Mouse (Mus musculus) G1E (cell line): Measurements from ENCODE around the gene Gm3285. TPM values are rescaled to one million over a fixed set of nuclear protein-coding genes. Genes with fewer than 3 reads are reported as not detected.
A peak's percentile ranks its signal among the peaks of the same experiment; 100 is the strongest.

ENCODE experiments used
- ATAC-seq: 2 replicates; pipeline ENCODE4 v1.8.0; 2016; ENCODE audit warnings: mild to moderate bottlenecking; ENCODE audit not compliant: insufficient number of reproducible peaks, poor library complexity, low FRiP score, severe bottlenecking; ENCODE audit errors: extremely low read depth
- DNase-seq: peaks from one replicate; pipeline ENCODE4 v3.0.0; 2012; ENCODE audit warnings: low spot score
- H3K27me3 ChIP-seq: 2 replicates; pipeline ENCODE4 v1.6.1; 2012; ENCODE audit warnings: mild to moderate bottlenecking, low read length, inconsistent platforms; ENCODE audit not compliant: insufficient read depth
- H3K36me3 ChIP-seq: replicated peaks from 2 replicates; pipeline ENCODE3; 2012; ENCODE audit warnings: mild to moderate bottlenecking, inconsistent platforms
- H3K4me1 ChIP-seq: 2 replicates; pipeline ENCODE4 v1.6.1; 2012; ENCODE audit warnings: low read depth, low read length, inconsistent platforms, mixed read lengths; ENCODE audit not compliant: insufficient read depth
- H3K4me3 ChIP-seq: 2 replicates; pipeline ENCODE4 v1.5.1; 2012; ENCODE audit warnings: low read depth, mild to moderate bottlenecking, inconsistent platforms, low read length, moderate library complexity, mixed read lengths
- H3K9me3 ChIP-seq: replicated peaks from 2 replicates; pipeline ENCODE4 v1.6.1; 2012; ENCODE audit warnings: inconsistent platforms
- CTCF ChIP-seq: IDR thresholded peaks from 2 replicates; pipeline ENCODE4 v1.5.1; 2012; ENCODE audit warnings: low read depth, low read length, inconsistent platforms, mixed read lengths
- GATA1 ChIP-seq: IDR thresholded peaks from 2 replicates; pipeline ENCODE4 v1.6.1; 2012; ENCODE audit warnings: borderline replicate concordance, low read length, inconsistent platforms, mixed read lengths
- GATA2 ChIP-seq: IDR thresholded peaks from 2 replicates; pipeline ENCODE4 v1.6.1; 2012; ENCODE audit warnings: low read depth, low read length, inconsistent platforms, borderline replicate concordance
- POLR2AphosphoS5 ChIP-seq: IDR thresholded peaks from 2 replicates; pipeline ENCODE4 v1.6.1; 2012; ENCODE audit warnings: low read depth, low read length, inconsistent platforms; ENCODE audit not compliant: insufficient replicate concordance
- TAL1 ChIP-seq: conservative IDR thresholded peaks from 2 replicates; pipeline ENCODE4 v1.6.1; 2012; ENCODE audit warnings: low read depth, low read length, inconsistent platforms, mixed read lengths
- polyA plus RNA-seq: library from polyadenylated mRNA; stranded (reverse); fragments of >175 nt; gene quantifications from 2 replicates; pipeline ENCODE4 v1.2.3, GENCODE M21; 2012
- total RNA-seq, 2 experiments: library from RNA; stranded (forward) in 1 of 2; stranded (reverse) in 1 of 2; fragments of 200-1000 nt in 1 of 2; fragments of >200 nt in 1 of 2; fragmentation: Nextera tagmentation in 1 of 2; gene quantifications; 2 replicates each; pipeline ENCODE4 v1.2.3; 2014 to 2017

Gm3285 gene
- not detected in 2 replicates for total RNA-seq (2014; fragmentation: Nextera tagmentation)
- not detected in 2 replicates for total RNA-seq (2017)
- polyA plus RNA-seq = not detected in 2 replicates

DNA sequence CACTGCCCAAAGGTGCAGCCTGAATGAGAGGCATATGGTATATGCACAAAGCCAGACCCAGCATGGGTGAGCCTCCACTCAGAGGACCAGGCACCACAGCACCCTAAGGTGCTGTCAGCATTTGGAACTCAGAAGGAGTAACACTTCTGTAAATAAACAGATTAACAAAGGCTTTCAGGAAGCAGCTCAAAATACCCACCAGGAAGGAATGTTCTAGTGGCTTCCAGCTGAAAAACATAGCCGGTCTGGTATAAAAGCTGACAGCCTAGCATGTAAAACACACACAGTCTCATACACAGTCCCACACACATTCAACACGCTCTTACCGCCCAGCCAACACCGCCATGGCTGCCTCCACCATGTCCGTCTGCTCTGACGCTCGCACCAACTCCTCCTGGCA, at the start of gene Gm3285:
Gm3285 (plus strand) TSS at position 301 of the 400 bp plus-strand sequence.
- Histone ChIP-seq H3K4me3 (no peak within 1 kb of the TSS), H3K4me1 (no peaks in the 10 kb centered on the region), H3K9me3 (no peaks in the 10 kb centered on the region), H3K27me3 (no peaks in the 10 kb centered on the region; the same call in 1 of the 2 replicates), H3K36me3 (no peaks in the 10 kb centered on the region)
- DNase-seq (no peak), ATAC-seq (no peak)
- TF ChIP-seq CTCF (no peak), TAL1 (no peak), POLR2AphosphoS5 (no peak), GATA2 (no peak), GATA1 (no peak)

DNA sequence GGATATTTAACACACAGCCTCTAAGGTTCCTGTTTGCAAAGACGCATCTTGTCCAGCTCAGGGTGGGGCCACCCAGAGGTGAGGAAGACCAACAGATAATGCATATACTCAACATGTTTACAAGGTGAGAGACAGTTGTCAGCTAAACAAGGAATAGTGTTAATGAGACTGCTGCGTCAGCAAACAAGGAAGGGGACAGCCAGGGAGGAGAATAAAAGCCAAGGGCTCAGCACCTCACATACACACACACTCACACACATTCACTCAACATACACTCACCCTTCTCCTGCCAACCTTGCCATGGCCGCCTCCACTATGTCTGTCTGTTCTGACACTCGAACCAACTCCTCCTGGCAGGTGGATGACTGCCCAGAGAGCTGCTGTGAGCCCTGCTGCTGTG, 47.4 kb upstream of the Gm3285 start, which contains the start of gene Gm2696:
Gm2696 (plus strand) TSS at position 301 of the 400 bp plus-strand sequence.
- ATAC-seq = no peak
- Histone ChIP-seq H3K36me3 (no peaks in the 10 kb centered on the region), H3K9me3 (0 out of 2 replicates have a peak, but pooled peaks cover 3% of the 10 kb centered on the region), H3K4me1 (peaks cover 4% of the 10 kb centered on the region; the same call in 1 of the 2 replicates), H3K4me3 (no peak within 1 kb of the TSS), H3K27me3 (peaks cover 7% of the 10 kb centered on the region)
- DNase-seq = no peak
- no peak for TF ChIP-seq TAL1
- no peak for TF ChIP-seq GATA2

DNA sequence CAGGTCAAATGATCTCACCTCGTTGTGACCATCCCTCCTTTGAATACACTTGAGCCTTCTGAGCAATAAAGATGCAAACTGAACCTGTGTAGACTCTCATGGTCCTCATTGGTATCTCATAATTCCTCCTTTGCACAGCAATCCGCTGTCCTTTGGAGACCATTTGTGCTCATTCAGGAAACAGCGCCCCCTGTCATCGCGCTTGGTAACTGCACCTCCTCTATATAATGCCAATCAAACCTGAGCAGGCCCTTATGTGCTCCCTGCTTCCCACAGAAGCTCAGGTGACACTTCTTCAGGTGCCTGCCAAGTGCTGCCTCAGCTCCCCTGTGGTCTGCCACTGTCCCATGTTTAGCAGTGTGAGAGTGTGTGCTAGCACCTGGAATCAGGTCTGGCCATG, 46.3 kb upstream of the Gm3285 start:
- DNase-seq = no peak
- peaks cover 7% of the 10 kb centered on the region for H3K27me3 ChIP-seq
- peaks cover 4% of the 10 kb centered on the region; the same call in 1 of the 2 replicates for H3K4me1 ChIP-seq
- H3K9me3 ChIP-seq = 0 out of 2 replicates have a peak, but pooled peaks cover 3% of the 10 kb centered on the region
- H3K36me3 ChIP-seq = no peaks in the 10 kb centered on the region
- H3K4me3 ChIP-seq = no peak overlapping the region
- TF ChIP-seq TAL1 = no peak
- peak; percentile 73; the same call in 1 of the 2 replicates for TF ChIP-seq CTCF
- no peak for TF ChIP-seq GATA1
- ATAC-seq = no peak

DNA sequence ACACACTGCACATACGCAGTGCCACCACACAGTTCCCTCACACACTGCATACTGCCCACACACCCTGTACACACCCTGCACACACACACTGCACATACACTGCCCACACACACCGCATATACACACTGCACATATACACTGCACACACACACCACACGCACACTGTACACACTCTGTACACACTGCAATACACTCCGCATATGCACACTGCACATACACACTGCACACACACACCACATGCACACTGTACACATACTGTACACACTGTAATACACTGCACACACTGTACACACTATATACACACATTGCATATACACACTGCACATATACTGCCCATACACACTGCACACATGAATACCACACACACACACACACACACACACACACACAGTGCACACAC, 43.3 kb upstream of the Gm3285 start:
- peaks cover 11% of the 10 kb centered on the region for H3K27me3 ChIP-seq
- H3K4me1 ChIP-seq = peaks cover 4% of the 10 kb centered on the region; the same call in 1 of the 2 replicates
- DNase-seq (no peak), ATAC-seq (no peak)
- H3K36me3 ChIP-seq = no peaks in the 10 kb centered on the region
- no peak overlapping the region; the same call in 1 of the 2 replicates for H3K4me3 ChIP-seq
- TF ChIP-seq GATA2 (no peak), POLR2AphosphoS5 (no peak), GATA1 (no peak), CTCF (no peak), TAL1 (no peak)
- 0 out of 2 replicates have a peak, but pooled peaks cover 3% of the 10 kb centered on the region for H3K9me3 ChIP-seq

GRCm38 (mm10) chr10:77819203-77819602, 42.6 kb upstream of the Gm3285 start:
- Histone ChIP-seq H3K4me3 (no peak overlapping the region), H3K27me3 (peaks cover 11% of the 10 kb centered on the region), H3K9me3 (0 out of 2 replicates have a peak, but pooled peaks cover 3% of the 10 kb centered on the region), H3K36me3 (no peaks in the 10 kb centered on the region), H3K4me1 (peaks cover 4% of the 10 kb centered on the region; the same call in 1 of the 2 replicates)
- ATAC-seq (no peak), DNase-seq (no peak)
- TF ChIP-seq CTCF (no peak), GATA2 (no peak), POLR2AphosphoS5 (no peak), GATA1 (no peak), TAL1 (no peak)

DNA sequence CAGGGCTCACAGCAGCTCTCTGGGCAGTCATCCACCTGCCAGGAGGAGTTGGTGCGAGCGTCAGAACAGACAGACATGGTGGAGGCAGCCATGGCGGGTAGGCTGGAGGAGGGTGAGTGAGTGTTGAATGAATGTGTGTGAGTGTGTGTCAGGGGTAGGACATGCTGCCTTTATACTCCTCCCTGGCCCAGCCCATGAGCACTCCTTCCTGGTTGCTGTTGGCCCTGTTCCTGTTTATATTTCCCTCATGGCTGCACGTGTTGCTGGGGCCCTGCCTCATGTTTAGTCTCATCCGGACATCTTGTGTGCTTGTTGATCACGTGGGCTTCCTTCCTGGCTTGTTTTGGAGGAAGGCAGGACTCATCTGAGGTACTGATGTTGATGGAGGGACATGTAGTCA, 34.8 kb upstream of the Gm3285 start, which contains the start of gene Krtap10-4:
Krtap10-4 (minus strand) TSS at position 145 of the 400 bp plus-strand sequence.
- Histone ChIP-seq H3K27me3 (no peaks in the 10 kb centered on the region; the same call in 1 of the 2 replicates), H3K4me3 (no peak within 1 kb of the TSS), H3K36me3 (no peaks in the 10 kb centered on the region), H3K4me1 (no peaks in the 10 kb centered on the region), H3K9me3 (no peaks in the 10 kb centered on the region)
- no peak for TF ChIP-seq CTCF
- no peak for TF ChIP-seq GATA2
- DNase-seq (no peak), ATAC-seq (no peak)

DNA sequence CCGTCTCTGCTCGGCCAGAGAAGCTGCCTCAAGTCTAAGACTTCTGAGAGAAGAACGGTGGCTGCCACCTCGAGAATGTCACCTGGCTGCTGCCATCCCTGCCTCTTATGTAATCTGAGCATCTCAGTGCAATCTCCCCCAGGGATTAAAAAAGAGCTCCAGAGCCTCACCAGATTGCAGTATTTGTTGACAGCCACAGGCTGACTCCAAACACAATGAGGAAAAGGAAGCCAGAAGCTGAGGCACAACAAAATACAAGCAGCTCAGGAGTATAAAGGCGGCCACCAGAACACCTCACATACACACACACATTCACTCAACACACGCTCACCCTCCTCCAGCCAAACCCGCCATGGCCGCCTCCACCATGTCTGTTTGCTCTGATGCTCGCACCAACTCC, 26.1 kb upstream of the Gm3285 start, which contains the start of gene Krtap10-10:
Krtap10-10 (plus strand) TSS at position 301 of the 400 bp plus-strand sequence.
- Histone ChIP-seq H3K27me3 (no peaks in the 10 kb centered on the region), H3K9me3 (no peaks in the 10 kb centered on the region), H3K4me3 (no peak within 1 kb of the TSS), H3K4me1 (no peaks in the 10 kb centered on the region), H3K36me3 (no peaks in the 10 kb centered on the region)
- TF ChIP-seq POLR2AphosphoS5 = no peak
- no peak for TF ChIP-seq TAL1
- TF ChIP-seq CTCF = no peak
- TF ChIP-seq GATA1 = no peak
- ATAC-seq = no peak
- DNase-seq = no peak
